Mouse (Mus musculus) embryonic facial prominence, embryonic 13.5 days (tissue): Measurements from ENCODE around the gene Arl14ep. TPM values are rescaled to one million over a fixed set of nuclear protein-coding genes. Genes with fewer than 3 reads are reported as not detected.

Experiments used
- ATAC-seq: fragments of 200-750 bp; cut with Nextera tagmentation; 2 replicates; pipeline ENCODE4 v1.8.0; 2017; ENCODE audit warnings: low read depth; ENCODE audit not compliant: insufficient number of reproducible peaks, insufficient read depth, low FRiP score, low TSS enrichment
- H3K27ac ChIP-seq: fragments of 300-500 bp; sonication (generic); 2 replicates; pipeline ENCODE4 v1.5.1; 2015; ENCODE audit warnings: moderate library complexity, mild to moderate bottlenecking, inconsistent platforms
- H3K27me3 ChIP-seq: fragments of 300-500 bp; sonication (generic); 2 replicates; pipeline ENCODE4 v1.6.1; 2015; ENCODE audit warnings: mild to moderate bottlenecking, inconsistent platforms
- H3K36me3 ChIP-seq: fragments of 300-500 bp; sonication (generic); 2 replicates; pipeline ENCODE4 v1.6.1; 2015; ENCODE audit warnings: mild to moderate bottlenecking, inconsistent platforms
- H3K4me1 ChIP-seq: fragments of 300-500 bp; sonication (generic); 2 replicates; pipeline ENCODE4 v1.6.1; 2015; ENCODE audit warnings: inconsistent platforms
- H3K4me2 ChIP-seq: fragments of 300-500 bp; sonication (generic); 2 replicates; pipeline ENCODE4 v1.6.1; 2015; ENCODE audit warnings: moderate library complexity, mild to moderate bottlenecking, inconsistent platforms
- H3K4me3 ChIP-seq: fragments of 300-500 bp; sonication (generic); 2 replicates; pipeline ENCODE4 v1.5.1; 2015; ENCODE audit warnings: mild to moderate bottlenecking, inconsistent platforms
- H3K9ac ChIP-seq: fragments of 300-500 bp; sonication (generic); 2 replicates; pipeline ENCODE4 v1.6.1; 2015; ENCODE audit warnings: mild to moderate bottlenecking, inconsistent platforms
- H3K9me3 ChIP-seq: fragments of 300-500 bp; sonication (generic); 2 replicates; pipeline ENCODE4 v1.6.1; 2016; ENCODE audit warnings: inconsistent platforms
- WGBS: fragments of 180-500 bp; shearing (Covaris S2); methylation state at CpG from one replicate; pipeline ENCODE4 v1.1.7; 2015; ENCODE audit warnings: mixed read lengths; 5-methylcytosine and 5-hydroxymethylcytosine counted together
- polyA plus RNA-seq: library from polyadenylated mRNA; unstranded; fragments of >200 nt; fragmentation: Nextera tagmentation; extraction: Ambion mirVana; gene quantifications from 2 replicates; pipeline ENCODE4 v1.2.1, GENCODE M21; 2015

The Arl14ep gene
- polyA plus RNA-seq, 1 experiment from 2014 or later, result 60.7 TPM

- no peaks in the 10 kb centered on the region for H3K36me3 ChIP-seq
- no peaks in the 10 kb centered on the region for H3K9me3 ChIP-seq
- H3K4me2 ChIP-seq, result no peak overlapping the region
- no peak overlapping the region for H3K9ac ChIP-seq
- H3K4me1 ChIP-seq, result peaks cover 10% of the 10 kb centered on the region; the same call in 1 of the 2 replicates
- 39% methylated on average over 6 of the region's 6 CpGs for WGBS
- no peak for ATAC-seq
- no peaks in the 10 kb centered on the region for H3K27me3 ChIP-seq
- H3K27ac ChIP-seq, result no peak overlapping the region
- H3K4me3 ChIP-seq, result no peak overlapping the region
Measured at GRCm38 (mm10) chr2:106954975-106955374, 19.2 kb downstream of the Arl14ep start.

GRCm38 (mm10) chr2:106942451-106942850 lies 31.8 kb downstream of the Arl14ep start:
- no peak overlapping the region for H3K27ac ChIP-seq
- WGBS, result 74% methylated on average over 1 of the region's 1 CpGs
- no peaks in the 10 kb centered on the region for H3K9me3 ChIP-seq
- no peaks in the 10 kb centered on the region for H3K27me3 ChIP-seq
- no peak overlapping the region for H3K4me3 ChIP-seq
- ATAC-seq, result no peak
- H3K4me1 ChIP-seq, result peaks cover 2% of the 10 kb centered on the region; the same call in 1 of the 2 replicates
- H3K9ac ChIP-seq, result no peak overlapping the region
- no peak overlapping the region for H3K4me2 ChIP-seq
- H3K36me3 ChIP-seq, result no peaks in the 10 kb centered on the region

- no peaks in the 10 kb centered on the region for H3K4me1 ChIP-seq
- H3K9me3 ChIP-seq, result no peaks in the 10 kb centered on the region; the same call in 1 of the 2 replicates
- no peak overlapping the region for H3K27ac ChIP-seq
- no peak overlapping the region for H3K4me2 ChIP-seq
- no peak for ATAC-seq
- H3K9ac ChIP-seq, result no peak overlapping the region
- no peaks in the 10 kb centered on the region for H3K27me3 ChIP-seq
- 92% methylated on average over 2 of the region's 2 CpGs for WGBS
- H3K36me3 ChIP-seq, result no peaks in the 10 kb centered on the region
- H3K4me3 ChIP-seq, result no peak overlapping the region
Measured at GRCm38 (mm10) chr2:106935681-106936080, 38.5 kb downstream of the Arl14ep start.

GRCm38 (mm10) chr2:106929906-106930305 lies 44.3 kb downstream of the Arl14ep start:
- H3K27ac ChIP-seq, result no peak overlapping the region
- no peak overlapping the region for H3K4me3 ChIP-seq
- H3K9ac ChIP-seq, result no peak overlapping the region
- WGBS, result 69% methylated on average over 3 of the region's 3 CpGs
- no peak overlapping the region for H3K4me2 ChIP-seq
- H3K9me3 ChIP-seq, result no peaks in the 10 kb centered on the region
- H3K36me3 ChIP-seq, result no peaks in the 10 kb centered on the region
- no peak for ATAC-seq
- H3K4me1 ChIP-seq, result no peaks in the 10 kb centered on the region
- no peaks in the 10 kb centered on the region for H3K27me3 ChIP-seq

Other genes with a start within 250 kb of the Arl14ep start
- not detected in 2 replicates for gene Fshb, start 85.2 kb upstream of the Arl14ep start, polyA plus RNA-seq